Mouse (Mus musculus): ENCODE measurements around the gene Taf15.
"Not testable (repeated sequence)": the region's sequence is repeated elsewhere in the genome, so short reads cannot be mapped to it uniquely, and the experiment has no call there.

Gene Taf15

GRCm38 (mm10) chr11:83536831-83537230 lies 63.9 kb downstream of the Taf15 start:
- no peak for DNase-seq (ENCODE audit: low read depth)

- DNase-seq (ENCODE audit: low read depth), result no peak
Observed at GRCm38 (mm10) chr11:83538705-83539314, 65.9 kb downstream of the Taf15 start.

GRCm38 (mm10) chr11:83540931-83541330 lies 68.0 kb downstream of the Taf15 start:
- no peak for DNase-seq (ENCODE audit: low read depth)

- DNase-seq (ENCODE audit: low read depth), result no peak
Observed at GRCm38 (mm10) chr11:83541415-83541814, 68.5 kb downstream of the Taf15 start.

- no peak for DNase-seq (ENCODE audit: low read depth)
Observed at GRCm38 (mm10) chr11:83544214-83544613, 71.3 kb downstream of the Taf15 start.

GRCm38 (mm10) chr11:83550186-83550632 lies 77.3 kb downstream of the Taf15 start:
- DNase-seq (ENCODE audit: low read depth), result no peak

GRCm38 (mm10) chr11:83551037-83551436 lies 78.2 kb downstream of the Taf15 start:
- DNase-seq (ENCODE audit: low read depth), result not testable (repeated sequence)

- DNase-seq (ENCODE audit: low read depth), result no peak
Observed at GRCm38 (mm10) chr11:83551668-83552067, 78.8 kb downstream of the Taf15 start.

Data from fibroblast of lung, adult 2 months (primary cell).